Mouse (Mus musculus): ENCODE measurements around the gene Fndc11.
"Not testable (repeated sequence)": the region's sequence is repeated elsewhere in the genome, so short reads cannot be mapped to it uniquely, and the experiment has no call there.

Gene Fndc11

GRCm38 (mm10) chr2:181219538-181220216 is at the start of gene Fndc11:
Gene Fndc11, plus strand, starts transcription at chr2:181220013.
- in situ Hi-C loops (cut with MboI, MseI), result no loop called here

- in situ Hi-C loops (cut with MboI, MseI), result no loop called here
These were observed 45.2 kb upstream of the Fndc11 start for GRCm38 (mm10) chr2:181174646-181175045.

- in situ Hi-C loops (cut with MboI, MseI), result no loop called here
These were observed 41.8 kb upstream of the Fndc11 start for GRCm38 (mm10) chr2:181178015-181178414.

GRCm38 (mm10) chr2:181178471-181178870 is 41.3 kb upstream of the Fndc11 start:
- in situ Hi-C loops (cut with MboI, MseI), result no loop called here

- in situ Hi-C loops (cut with MboI, MseI), result no loop called here
These were observed 38.9 kb upstream of the Fndc11 start for GRCm38 (mm10) chr2:181180898-181181297.

- in situ Hi-C loops (cut with MboI, MseI), result loop anchor here (5.0 kb wide), 1 partner anchor 81 kb away; no protein-coding TSS in a partner anchor
These were observed 33.2 kb upstream of the Fndc11 start for GRCm38 (mm10) chr2:181186635-181187034.

- in situ Hi-C loops (cut with MboI, MseI), result loop anchor here (5.0 kb wide), 1 partner anchor 80 kb away; no protein-coding TSS in a partner anchor
These were observed 32.5 kb upstream of the Fndc11 start, which contains the start of gene Ppdpf for GRCm38 (mm10) chr2:181187121-181188000. Gene Ppdpf, plus strand, starts transcription at chr2:181187247.

- in situ Hi-C loops (cut with MboI, MseI), result loop anchor here (5.0 kb wide), 1 partner anchor 79 kb away; no protein-coding TSS in a partner anchor
These were observed 31.1 kb upstream of the Fndc11 start for GRCm38 (mm10) chr2:181188681-181189080.

- in situ Hi-C loops (cut with MboI, MseI), result loop anchor here (5.0 kb wide), 1 partner anchor 78 kb away; no protein-coding TSS in a partner anchor
These were observed 30.5 kb upstream of the Fndc11 start for GRCm38 (mm10) chr2:181189321-181189720.

- in situ Hi-C loops (cut with MboI, MseI), result not testable (repeated sequence)
These were observed 28.4 kb upstream of the Fndc11 start for GRCm38 (mm10) chr2:181191385-181191784.

GRCm38 (mm10) chr2:181191936-181192335 is 27.9 kb upstream of the Fndc11 start:
- in situ Hi-C loops (cut with MboI, MseI), result no loop called here

GRCm38 (mm10) chr2:181193044-181193443 is 26.8 kb upstream of the Fndc11 start:
- in situ Hi-C loops (cut with MboI, MseI), result no loop called here

- in situ Hi-C loops (cut with MboI, MseI), result no loop called here
These were observed 23.0 kb upstream of the Fndc11 start for GRCm38 (mm10) chr2:181196628-181197300.

GRCm38 (mm10) chr2:181201606-181202005 is 18.2 kb upstream of the Fndc11 start:
- in situ Hi-C loops (cut with MboI, MseI), result no loop called here

GRCm38 (mm10) chr2:181202422-181202821 is 17.4 kb upstream of the Fndc11 start, which contains the start of gene Ptk6:
Gene Ptk6, minus strand, starts transcription at chr2:181202789.
- in situ Hi-C loops (cut with MboI, MseI), result no loop called here

- in situ Hi-C loops (cut with MboI, MseI), result no loop called here
These were observed 16.9 kb upstream of the Fndc11 start for GRCm38 (mm10) chr2:181202886-181203285.

- in situ Hi-C loops (cut with MboI, MseI), result no loop called here
These were observed 14.1 kb upstream of the Fndc11 start for GRCm38 (mm10) chr2:181205678-181206077.

GRCm38 (mm10) chr2:181206118-181206517 is 13.7 kb upstream of the Fndc11 start:
- in situ Hi-C loops (cut with MboI, MseI), result no loop called here

GRCm38 (mm10) chr2:181212389-181213020 is 7.3 kb upstream of the Fndc11 start:
- in situ Hi-C loops (cut with MboI, MseI), result no loop called here

GRCm38 (mm10) chr2:181213021-181213445 is 6.8 kb upstream of the Fndc11 start, which contains the start of gene Srms:
Gene Srms, minus strand, starts transcription at chr2:181213185.
- in situ Hi-C loops (cut with MboI, MseI), result no loop called here

- in situ Hi-C loops (cut with MboI, MseI), result no loop called here
These were observed 3.8 kb upstream of the Fndc11 start for GRCm38 (mm10) chr2:181216037-181216436.

Data from T-helper 2 cell (primary cell).